Mouse (Mus musculus) frontal cortex, postnatal 25 days (tissue): ENCODE data around the gene Cdk2ap1.
"Not testable (repeated sequence)": the region's sequence is repeated elsewhere in the genome, so short reads cannot be mapped to it uniquely, and the experiment has no call there.

ENCODE experiments used
- DNase-seq, 2 experiments: peaks; one replicate each; pipeline ENCODE4 v3.0.0; 2022; ENCODE audit warnings: low spot score in 2 of 2

Gene Cdk2ap1

GRCm38 (mm10) chr5:124362982-124363381, at the start of gene Cdk2ap1:
TSS of gene Cdk2ap1 (minus strand) at chr5:124363082.
- DNase-seq: not testable (repeated sequence)

GRCm38 (mm10) chr5:124412163-124412562, 49.3 kb upstream of the Cdk2ap1 start:
- DNase-seq: no peak

- no peak for DNase-seq
Measured at GRCm38 (mm10) chr5:124410808-124411207, 47.9 kb upstream of the Cdk2ap1 start.

GRCm38 (mm10) chr5:124393726-124394125, 30.8 kb upstream of the Cdk2ap1 start:
- no peak for DNase-seq

- no peak for DNase-seq
Measured at GRCm38 (mm10) chr5:124392412-124392811, 29.5 kb upstream of the Cdk2ap1 start.

GRCm38 (mm10) chr5:124387932-124388331, 25.1 kb upstream of the Cdk2ap1 start:
- DNase-seq: no peak

- no peak for DNase-seq
Measured at GRCm38 (mm10) chr5:124380121-124380520, 17.2 kb upstream of the Cdk2ap1 start.

GRCm38 (mm10) chr5:124377149-124377548, 14.3 kb upstream of the Cdk2ap1 start:
- DNase-seq: no peak

GRCm38 (mm10) chr5:124376401-124376800, 13.5 kb upstream of the Cdk2ap1 start:
- DNase-seq: no peak

GRCm38 (mm10) chr5:124374298-124374697, 11.4 kb upstream of the Cdk2ap1 start:
- no peak for DNase-seq

- no peak for DNase-seq
Measured at GRCm38 (mm10) chr5:124366721-124367120, 3.8 kb upstream of the Cdk2ap1 start.

GRCm38 (mm10) chr5:124365754-124366153, 2.9 kb upstream of the Cdk2ap1 start:
- no peak for DNase-seq

GRCm38 (mm10) chr5:124364173-124364918, 1.5 kb upstream of the Cdk2ap1 start:
- no peak for DNase-seq

GRCm38 (mm10) chr5:124359641-124360040, 3.2 kb downstream of the Cdk2ap1 start:
- DNase-seq: no peak

- no peak for DNase-seq
Measured at GRCm38 (mm10) chr5:124356695-124357094, 6.2 kb downstream of the Cdk2ap1 start.

- DNase-seq: no peak
Measured at GRCm38 (mm10) chr5:124355425-124355959, 7.4 kb downstream of the Cdk2ap1 start.

- DNase-seq: no peak
Measured at GRCm38 (mm10) chr5:124354574-124355424, 8.1 kb downstream of the Cdk2ap1 start.

GRCm38 (mm10) chr5:124353726-124354547, 8.9 kb downstream of the Cdk2ap1 start:
- no peak for DNase-seq

- DNase-seq: no peak
Measured at GRCm38 (mm10) chr5:124353011-124353725, 9.7 kb downstream of the Cdk2ap1 start.

GRCm38 (mm10) chr5:124352141-124352920, 10.6 kb downstream of the Cdk2ap1 start:
- DNase-seq: peak in 1 of 2 experiments; percentile 61
